Mouse (Mus musculus) limb, embryonic 14.5 days (tissue): ENCODE results near the gene Bag5. TPM values are rescaled to one million over a fixed set of nuclear protein-coding genes. Genes with fewer than 3 reads are reported as not detected.

Source experiments
- ATAC-seq: fragments of 200-750 bp; cut with Nextera tagmentation; 2 replicates; pipeline ENCODE4 v1.8.0; 2017; ENCODE audit warnings: low read depth, moderate number of reproducible peaks, moderate TSS enrichment; ENCODE audit not compliant: low FRiP score
- DNase-seq: peaks from one replicate; pipeline ENCODE4 v3.0.0-alpha.2; 2015; ENCODE audit warnings: low spot score
- H3K27ac ChIP-seq: fragments of 300-500 bp; sonication (generic); replicated peaks from 2 replicates; pipeline ENCODE4 v1.5.1; 2014; ENCODE audit warnings: low read depth, mild to moderate bottlenecking, low read length, moderate library complexity, mixed read lengths
- H3K27me3 ChIP-seq: fragments of 300-500 bp; sonication (generic); 2 replicates; pipeline ENCODE4 v1.6.1; 2014; ENCODE audit warnings: low read length, mixed read lengths; ENCODE audit not compliant: control insufficient read depth, insufficient read depth
- H3K36me3 ChIP-seq: fragments of 300-500 bp; sonication (generic); 2 replicates; pipeline ENCODE4 v1.6.1; 2014; ENCODE audit warnings: mild to moderate bottlenecking, low read length, moderate library complexity, mixed read lengths; ENCODE audit not compliant: control insufficient read depth, insufficient read depth
- H3K4me1 ChIP-seq: fragments of 300-500 bp; sonication (generic); 2 replicates; pipeline ENCODE4 v1.6.1; 2014; ENCODE audit warnings: antibody characterized with exemption, low read length, mixed read lengths; ENCODE audit not compliant: control insufficient read depth, insufficient read depth
- H3K4me2 ChIP-seq: fragments of 300-500 bp; sonication (generic); replicated peaks from 2 replicates; pipeline ENCODE4 v1.6.1; 2014; ENCODE audit warnings: low read depth, mild to moderate bottlenecking, low read length, moderate library complexity; ENCODE audit not compliant: severe bottlenecking
- H3K4me3 ChIP-seq: fragments of 300-500 bp; sonication (generic); replicated peaks from 2 replicates; pipeline ENCODE4 v1.5.1; 2014; ENCODE audit warnings: low read length
- H3K9ac ChIP-seq: fragments of 300-500 bp; sonication (generic); 2 replicates; pipeline ENCODE4 v1.6.1; 2014; ENCODE audit warnings: mild to moderate bottlenecking, low read depth, low read length, moderate library complexity; ENCODE audit not compliant: severe bottlenecking
- H3K9me3 ChIP-seq: fragments of 300-500 bp; sonication (generic); 2 replicates; pipeline ENCODE4 v1.6.1; 2016; ENCODE audit warnings: low read length; ENCODE audit not compliant: control insufficient read depth
- POLR2A ChIP-seq: fragments of 200-500 bp; IDR thresholded peaks from 2 replicates; pipeline ENCODE4 v1.8.0; 2012; ENCODE audit warnings: inconsistent platforms, mild to moderate bottlenecking, moderate library complexity, borderline replicate concordance; ENCODE audit not compliant: insufficient read depth, insufficient read length; ENCODE audit errors: extremely low read depth
- WGBS: fragments of 180-500 bp; shearing (Covaris S2); extraction: QIAGEN DNeasy Blood & Tissue Kit; methylation state at CpG from one replicate; pipeline ENCODE4 v1.1.7; 2014; 5-methylcytosine and 5-hydroxymethylcytosine counted together
- polyA plus RNA-seq, 2 experiments: library from polyadenylated mRNA; depleted of rRNA in 1 of 2; stranded (reverse) in 1 of 2; unstranded in 1 of 2; fragments of >200 nt; fragmentation: Nextera tagmentation in 1 of 2; extraction: Ambion mirVana in 1 of 2; gene quantifications; 2 replicates each; pipeline versions ENCODE4 v1.2.1 to v1.2.3; 2012 to 2014

Gene Bag5
- polyA plus RNA-seq, 2 experiments: 37.2 to 61.2 TPM

DNA sequence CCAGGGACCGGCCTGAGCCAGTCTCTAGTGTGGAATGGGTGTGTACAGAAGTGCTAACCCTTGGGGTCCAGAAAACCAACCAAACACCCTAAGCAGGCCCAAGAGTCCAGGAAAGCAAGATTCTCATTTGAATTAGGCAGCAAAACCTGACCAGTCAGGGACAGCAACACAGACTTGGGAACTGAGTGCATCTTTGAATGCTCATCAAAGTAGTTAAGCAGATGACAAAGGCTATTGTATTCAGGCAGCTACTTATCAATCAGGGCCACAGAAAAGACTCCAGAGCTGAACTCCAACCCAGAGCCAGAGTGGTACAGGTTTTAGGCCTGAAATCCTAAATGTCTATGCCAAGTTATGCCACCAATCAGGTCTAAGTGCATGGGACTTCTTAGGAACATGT is 52.4 kb downstream of the Bag5 start:
- no peaks in the 10 kb centered on the region for H3K9me3 ChIP-seq
- no peak for DNase-seq
- H3K27me3 ChIP-seq: no peaks in the 10 kb centered on the region
- H3K9ac ChIP-seq: no peak overlapping the region
- no peak overlapping the region for H3K4me3 ChIP-seq
- H3K27ac ChIP-seq: no peak overlapping the region
- H3K4me1 ChIP-seq: no peaks in the 10 kb centered on the region
- no peak overlapping the region for H3K4me2 ChIP-seq
- 96% methylated on average over 1 of the region's 1 CpGs for WGBS
- TF ChIP-seq POLR2A: no peak
- H3K36me3 ChIP-seq: peaks cover 29% of the 10 kb centered on the region
- ATAC-seq: no peak

Other genes with a start within 250 kb of the Bag5 start
- gene Gm266, start 227.4 kb downstream of the Bag5 start, polyA plus RNA-seq (2012; rRNA removed): 14.8 and 15.5 TPM in 2 replicates
- 14.7 and 14.8 TPM in 2 replicates for gene Gm266, start 227.4 kb downstream of the Bag5 start, polyA plus RNA-seq (2014; fragmentation: Nextera tagmentation; extraction: Ambion mirVana)
- 118 and 129 TPM in 2 replicates for gene Eif5, start 175.2 kb downstream of the Bag5 start, polyA plus RNA-seq (2012; rRNA removed)
- 472 and 474 TPM in 2 replicates for gene Eif5, start 175.2 kb downstream of the Bag5 start, polyA plus RNA-seq (2014; fragmentation: Nextera tagmentation; extraction: Ambion mirVana)
- gene Mark3, start 138.7 kb downstream of the Bag5 start, polyA plus RNA-seq (2012; rRNA removed): 69.4 and 80.5 TPM in 2 replicates
- 49.8 and 63.7 TPM in 2 replicates for gene Mark3, start 138.7 kb downstream of the Bag5 start, polyA plus RNA-seq (2014; fragmentation: Nextera tagmentation; extraction: Ambion mirVana)
- gene Ckb, start 40.9 kb downstream of the Bag5 start, polyA plus RNA-seq (2012; rRNA removed): 133 and 168 TPM in 2 replicates
- 94.7 and 106 TPM in 2 replicates for gene Ckb, start 40.9 kb downstream of the Bag5 start, polyA plus RNA-seq (2014; fragmentation: Nextera tagmentation; extraction: Ambion mirVana)
- gene Trmt61a, start 35.2 kb downstream of the Bag5 start, polyA plus RNA-seq (2012; rRNA removed): 30.8 and 47.4 TPM in 2 replicates
- gene Trmt61a, start 35.2 kb downstream of the Bag5 start, polyA plus RNA-seq (2014; fragmentation: Nextera tagmentation; extraction: Ambion mirVana): 7.2 and 7.3 TPM in 2 replicates
- gene Apopt1, start within 50 bp of the Bag5 start, polyA plus RNA-seq (2012; rRNA removed): 32.7 and 39.7 TPM in 2 replicates
- gene Apopt1, start within 50 bp of the Bag5 start, polyA plus RNA-seq (2014; fragmentation: Nextera tagmentation; extraction: Ambion mirVana): 50.7 and 52.3 TPM in 2 replicates
- gene Klc1, start 45.6 kb upstream of the Bag5 start, polyA plus RNA-seq (2012; rRNA removed): 121 and 137 TPM in 2 replicates
- 104 and 110 TPM in 2 replicates for gene Klc1, start 45.6 kb upstream of the Bag5 start, polyA plus RNA-seq (2014; fragmentation: Nextera tagmentation; extraction: Ambion mirVana)
- gene Xrcc3, start 100.6 kb upstream of the Bag5 start, polyA plus RNA-seq (2012; rRNA removed): 26.3 and 32.9 TPM in 2 replicates
- gene Xrcc3, start 100.6 kb upstream of the Bag5 start, polyA plus RNA-seq (2014; fragmentation: Nextera tagmentation; extraction: Ambion mirVana): 10.1 and 12.4 TPM in 2 replicates
- gene Zfyve21, start 100.9 kb upstream of the Bag5 start, polyA plus RNA-seq (2012; rRNA removed): 102 and 114 TPM in 2 replicates
- gene Zfyve21, start 100.9 kb upstream of the Bag5 start, polyA plus RNA-seq (2014; fragmentation: Nextera tagmentation; extraction: Ambion mirVana): 110 and 119 TPM in 2 replicates
- 16.8 and 18.5 TPM in 2 replicates for gene Ppp1r13b, start 194.9 kb upstream of the Bag5 start, polyA plus RNA-seq (2012; rRNA removed)
- gene Ppp1r13b, start 194.9 kb upstream of the Bag5 start, polyA plus RNA-seq (2014; fragmentation: Nextera tagmentation; extraction: Ambion mirVana): 17.3 and 19.4 TPM in 2 replicates